Mouse (Mus musculus): ENCODE data around the gene Taldo1.

GRCm38 (mm10) chr7:141394771-141395170 is 2.8 kb downstream of the Taldo1 start:
- TF ChIP-seq POLR2A (IDR thresholded peaks at IDR 0.05; ENCODE audit: control insufficient read depth, extremely low read depth, insufficient read depth, low read length, poor library complexity) = no peak
- TF ChIP-seq CTCF (IDR thresholded peaks at IDR 0.05; ENCODE audit: borderline replicate concordance, control insufficient read depth, extremely low read depth, insufficient read depth, low read length, poor library complexity) = peak; percentile 86; the same call in 1 of the 2 replicates

All from thymus, adult 2 months (tissue).